Mouse (Mus musculus): ENCODE results near the gene Papss2.
"Not testable (repeated sequence)": the region's sequence is repeated elsewhere in the genome, so short reads cannot be mapped to it uniquely, and the experiment has no call there.

Gene Papss2

DNA sequence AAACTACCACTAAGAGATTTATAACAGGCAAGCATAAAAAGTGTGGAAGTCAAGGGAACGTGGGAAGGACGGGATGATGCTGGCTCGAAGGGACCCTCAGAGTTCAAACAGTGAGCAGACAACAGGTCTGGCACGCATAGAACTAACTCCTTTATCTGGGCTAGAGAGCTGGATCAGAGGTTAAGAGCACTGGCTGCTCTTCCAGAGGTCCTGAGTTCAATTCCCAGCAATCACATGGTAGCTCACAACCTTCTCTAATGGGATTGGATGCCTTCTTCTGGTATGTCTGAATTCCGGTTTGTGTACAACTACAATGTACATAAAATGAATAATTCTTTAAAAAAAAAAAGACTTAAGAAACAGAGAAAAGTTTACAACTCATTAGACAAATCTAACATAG is 87.5 kb downstream of the Papss2 start:
- TF ChIP-seq CTCF (conservative IDR thresholded peaks at IDR 0.05; ENCODE audit: low read length): no peak
- no peak for TF ChIP-seq POU5F1 (IDR thresholded peaks at IDR 0.05; ENCODE audit: borderline replicate concordance, low read length)
- no peak for TF ChIP-seq NANOG (IDR thresholded peaks at IDR 0.05; ENCODE audit: borderline replicate concordance, low read length)
- H3K27me3 ChIP-seq (ENCODE audit: insufficient read depth, low read length): no peaks in the 10 kb centered on the region

GRCm38 (mm10) chr19:32687721-32688120 is 92.1 kb downstream of the Papss2 start:
- Histone ChIP-seq H3K9me3 (ENCODE audit: low read length) (no peaks in the 10 kb centered on the region), H3K27me3 (ENCODE audit: insufficient read depth, low read length) (no peaks in the 10 kb centered on the region), H3K4me3 (replicated peaks; ENCODE audit: low read length) (no peak overlapping the region), H3K36me3 (ENCODE audit: insufficient read depth, low read length) (peaks cover 79% of the 10 kb centered on the region), H3K4me1 (replicated peaks; ENCODE audit: low read depth, low read length) (no peaks in the 10 kb centered on the region)
- TF ChIP-seq CTCF (conservative IDR thresholded peaks at IDR 0.05; ENCODE audit: low read length): no peak
- no peak for TF ChIP-seq NANOG (IDR thresholded peaks at IDR 0.05; ENCODE audit: borderline replicate concordance, low read length)
- no peak for TF ChIP-seq POU5F1 (IDR thresholded peaks at IDR 0.05; ENCODE audit: borderline replicate concordance, low read length)

More for the DNA sequence above, 87.5 kb downstream of the Papss2 start:
- no peaks in the 10 kb centered on the region for H3K4me1 ChIP-seq (replicated peaks; ENCODE audit: low read depth, low read length)
- no peaks in the 10 kb centered on the region for H3K9me3 ChIP-seq (ENCODE audit: low read length)
- H3K36me3 ChIP-seq (ENCODE audit: insufficient read depth, low read length): peaks cover 84% of the 10 kb centered on the region
- H3K4me3 ChIP-seq (replicated peaks; ENCODE audit: low read length): no peak overlapping the region

DNA sequence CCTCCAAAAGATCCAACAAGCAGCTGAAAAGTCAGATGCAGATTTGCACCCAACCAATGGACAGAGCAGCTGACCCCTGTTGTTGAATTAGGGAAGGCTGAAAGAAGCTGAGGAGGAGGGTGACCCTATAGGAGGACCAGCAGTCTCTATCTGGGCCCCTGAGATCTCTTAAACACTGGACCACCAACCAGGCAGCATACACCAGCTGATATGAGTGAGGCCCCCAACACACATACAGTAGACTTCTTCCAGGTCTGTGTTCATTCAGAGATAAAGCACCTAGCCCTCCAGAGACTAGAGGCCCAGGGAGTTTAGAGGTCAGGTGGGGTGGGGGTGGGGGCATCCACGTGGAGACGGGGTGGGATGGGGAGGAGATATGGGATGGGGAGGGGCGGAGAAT is 92.6 kb downstream of the Papss2 start:
- H3K4me3 ChIP-seq (replicated peaks; ENCODE audit: low read length); H3K27me3 ChIP-seq (ENCODE audit: insufficient read depth, low read length); H3K9me3 ChIP-seq (ENCODE audit: low read length); H3K4me1 ChIP-seq (replicated peaks; ENCODE audit: low read depth, low read length): not testable (repeated sequence)
- peaks cover 79% of the 10 kb centered on the region for H3K36me3 ChIP-seq (ENCODE audit: insufficient read depth, low read length)

DNA sequence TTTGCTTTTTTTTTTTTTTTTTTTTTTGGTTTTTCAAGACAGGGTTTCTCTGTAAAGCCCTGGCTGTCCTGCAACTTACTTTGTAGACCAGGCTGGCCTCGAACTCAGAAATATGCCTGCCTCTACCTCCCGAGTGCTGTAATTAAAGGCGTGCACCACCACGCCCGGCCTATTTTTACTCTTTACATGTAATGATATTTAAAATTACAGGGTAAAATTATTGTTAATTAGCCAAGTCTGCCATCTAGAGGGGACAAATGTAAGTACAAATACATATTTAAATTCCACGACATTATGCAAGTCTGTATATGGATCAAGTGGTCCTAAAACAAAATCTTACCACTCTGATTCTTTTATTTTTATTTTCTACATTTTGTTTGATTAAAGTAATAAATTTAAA is 94.1 kb downstream of the Papss2 start:
- no peaks in the 10 kb centered on the region for H3K27me3 ChIP-seq (ENCODE audit: insufficient read depth, low read length)
- no peaks in the 10 kb centered on the region for H3K9me3 ChIP-seq (ENCODE audit: low read length)
- TF ChIP-seq POU5F1 (IDR thresholded peaks at IDR 0.05; ENCODE audit: borderline replicate concordance, low read length): no peak
- no peak for TF ChIP-seq NANOG (IDR thresholded peaks at IDR 0.05; ENCODE audit: borderline replicate concordance, low read length)
- no peak for TF ChIP-seq CTCF (conservative IDR thresholded peaks at IDR 0.05; ENCODE audit: low read length)
- no peak overlapping the region for H3K4me3 ChIP-seq (replicated peaks; ENCODE audit: low read length)
- peaks cover 83% of the 10 kb centered on the region for H3K36me3 ChIP-seq (ENCODE audit: insufficient read depth, low read length)
- no peaks in the 10 kb centered on the region for H3K4me1 ChIP-seq (replicated peaks; ENCODE audit: low read depth, low read length)

DNA sequence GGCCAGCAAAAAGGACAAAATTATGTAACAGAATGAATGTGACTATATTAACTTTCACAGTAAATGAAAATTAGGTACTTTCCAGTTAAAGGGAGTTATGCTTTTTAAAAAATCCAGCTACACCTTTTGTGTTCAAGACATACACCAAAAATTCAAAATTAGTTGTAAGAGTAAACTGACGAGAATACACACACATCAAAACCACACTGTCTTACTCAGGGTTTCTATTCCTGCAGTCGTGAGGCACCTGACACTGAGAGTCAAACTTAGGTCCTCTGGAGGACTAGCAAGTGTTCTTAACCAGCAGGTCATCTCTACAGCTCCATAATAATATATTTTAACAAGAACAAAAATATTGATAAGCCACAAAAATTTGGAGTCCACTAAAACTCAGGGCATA is 101.1 kb downstream of the Papss2 start:
- no peak overlapping the region for H3K4me3 ChIP-seq (replicated peaks; ENCODE audit: low read length)
- TF ChIP-seq CTCF (conservative IDR thresholded peaks at IDR 0.05; ENCODE audit: low read length) (no peak), POU5F1 (IDR thresholded peaks at IDR 0.05; ENCODE audit: borderline replicate concordance, low read length) (no peak), NANOG (IDR thresholded peaks at IDR 0.05; ENCODE audit: borderline replicate concordance, low read length) (no peak)
- H3K4me1 ChIP-seq (replicated peaks; ENCODE audit: low read depth, low read length): no peaks in the 10 kb centered on the region
- H3K9me3 ChIP-seq (ENCODE audit: low read length): no peaks in the 10 kb centered on the region
- peaks cover 95% of the 10 kb centered on the region for H3K36me3 ChIP-seq (ENCODE audit: insufficient read depth, low read length)
- H3K27me3 ChIP-seq (ENCODE audit: insufficient read depth, low read length): no peaks in the 10 kb centered on the region

GRCm38 (mm10) chr19:32702191-32702590 is 106.6 kb downstream of the Papss2 start:
- TF ChIP-seq POU5F1 (IDR thresholded peaks at IDR 0.05; ENCODE audit: borderline replicate concordance, low read length): no peak
- no peak for TF ChIP-seq CTCF (conservative IDR thresholded peaks at IDR 0.05; ENCODE audit: low read length)
- no peak for TF ChIP-seq NANOG (IDR thresholded peaks at IDR 0.05; ENCODE audit: borderline replicate concordance, low read length)
- peaks cover 94% of the 10 kb centered on the region for H3K36me3 ChIP-seq (ENCODE audit: insufficient read depth, low read length)
- 0 out of 2 replicates have a peak, but pooled peaks cover 3% of the 10 kb centered on the region for H3K4me1 ChIP-seq (replicated peaks; ENCODE audit: low read depth, low read length)
- H3K9me3 ChIP-seq (ENCODE audit: low read length): no peaks in the 10 kb centered on the region
- H3K27me3 ChIP-seq (ENCODE audit: insufficient read depth, low read length): no peaks in the 10 kb centered on the region
- H3K4me3 ChIP-seq (replicated peaks; ENCODE audit: low read length): no peak overlapping the region

DNA sequence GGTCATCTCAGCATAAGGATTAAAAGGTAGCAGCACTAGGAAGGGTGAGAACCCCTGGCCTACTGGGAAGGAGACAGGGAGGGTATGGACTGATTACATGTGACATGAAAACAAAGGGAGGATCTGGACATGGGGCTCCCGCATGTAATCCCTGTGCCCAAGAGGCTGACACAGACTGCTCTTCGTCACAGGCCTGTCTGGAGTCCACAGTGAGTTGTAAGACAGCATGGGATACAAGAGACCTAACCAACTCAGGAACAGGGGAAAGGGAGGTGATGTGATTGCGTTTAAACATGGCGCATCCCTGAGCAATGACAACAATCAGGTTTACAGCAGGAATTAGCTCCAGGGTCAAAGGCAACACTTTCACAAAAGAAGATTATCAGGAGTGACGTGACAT is 113.4 kb downstream of the Papss2 start:
- Histone ChIP-seq H3K4me3 (replicated peaks; ENCODE audit: low read length) (no peak overlapping the region), H3K27me3 (ENCODE audit: insufficient read depth, low read length) (no peaks in the 10 kb centered on the region), H3K9me3 (ENCODE audit: low read length) (no peaks in the 10 kb centered on the region), H3K4me1 (replicated peaks; ENCODE audit: low read depth, low read length) (peaks cover 48% of the 10 kb centered on the region), H3K36me3 (ENCODE audit: insufficient read depth, low read length) (peaks cover 47% of the 10 kb centered on the region)
- TF ChIP-seq POU5F1 (IDR thresholded peaks at IDR 0.05; ENCODE audit: borderline replicate concordance, low read length): no peak
- no peak for TF ChIP-seq CTCF (conservative IDR thresholded peaks at IDR 0.05; ENCODE audit: low read length)
- no peak for TF ChIP-seq NANOG (IDR thresholded peaks at IDR 0.05; ENCODE audit: borderline replicate concordance, low read length)

DNA sequence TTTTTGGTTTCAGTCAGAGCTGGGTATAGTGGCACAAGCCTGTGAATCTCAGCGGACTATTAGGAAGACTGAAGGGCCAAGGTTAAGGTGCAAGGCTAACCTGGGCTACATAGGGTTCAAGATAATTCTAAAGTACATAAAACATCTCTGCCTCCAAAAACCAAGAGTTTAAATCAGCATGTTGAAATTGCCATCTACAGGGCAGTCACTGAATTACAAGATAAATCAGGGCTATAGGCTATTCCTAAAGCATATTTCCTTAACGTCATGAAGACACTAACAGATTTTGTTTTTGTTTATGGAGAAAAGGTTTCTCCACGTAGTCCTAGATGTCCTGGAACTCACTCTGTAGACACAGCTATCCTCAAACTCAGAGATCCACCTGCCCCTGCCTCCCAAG is 114.7 kb downstream of the Papss2 start:
- no peaks in the 10 kb centered on the region for H3K27me3 ChIP-seq (ENCODE audit: insufficient read depth, low read length)
- no peak overlapping the region for H3K4me3 ChIP-seq (replicated peaks; ENCODE audit: low read length)
- H3K36me3 ChIP-seq (ENCODE audit: insufficient read depth, low read length): peaks cover 34% of the 10 kb centered on the region
- peaks cover 45% of the 10 kb centered on the region for H3K4me1 ChIP-seq (replicated peaks; ENCODE audit: low read depth, low read length)
- TF ChIP-seq NANOG (IDR thresholded peaks at IDR 0.05; ENCODE audit: borderline replicate concordance, low read length): no peak
- TF ChIP-seq POU5F1 (IDR thresholded peaks at IDR 0.05; ENCODE audit: borderline replicate concordance, low read length): no peak
- peak; percentile 67 for TF ChIP-seq CTCF (conservative IDR thresholded peaks at IDR 0.05; ENCODE audit: low read length)
- no peaks in the 10 kb centered on the region for H3K9me3 ChIP-seq (ENCODE audit: low read length)

DNA sequence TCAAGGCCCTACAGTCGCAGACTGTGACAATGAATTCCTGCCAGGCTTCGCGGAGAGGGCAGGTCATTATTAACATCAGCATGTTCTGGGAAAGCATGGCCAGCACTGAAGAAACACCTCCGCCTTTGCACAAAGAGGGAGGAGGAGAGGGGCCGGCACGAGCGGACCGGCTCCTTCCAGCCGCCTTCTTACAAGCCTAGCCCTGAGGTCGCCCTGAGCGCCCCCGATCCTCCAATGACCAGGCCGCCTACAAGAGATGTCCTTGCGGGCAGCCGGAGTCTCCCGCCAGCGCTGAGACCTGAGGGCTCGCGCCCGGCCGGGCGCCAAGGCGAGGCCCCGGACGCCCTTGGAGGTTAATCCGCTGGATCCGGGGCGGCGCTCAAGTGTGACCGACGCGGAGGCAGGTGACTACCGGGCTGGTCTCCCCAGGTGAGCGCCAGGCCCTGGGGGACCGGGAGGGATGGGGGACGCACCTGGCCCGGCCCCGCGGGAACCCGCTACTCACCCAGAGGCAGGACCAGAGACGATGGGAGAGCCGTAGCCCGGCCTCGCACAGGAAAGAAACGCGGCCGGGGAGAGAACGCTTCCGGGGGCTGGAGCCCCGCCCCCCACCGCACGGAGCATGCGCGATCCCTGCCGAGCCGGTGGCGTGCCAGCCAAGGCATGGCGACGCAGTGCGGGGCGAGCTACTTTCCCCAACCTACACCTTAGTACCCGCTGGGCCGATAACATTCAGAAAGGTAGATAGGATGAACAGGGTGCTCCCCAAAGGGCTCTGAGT is 116.4 kb downstream of the Papss2 start:
- no peak for TF ChIP-seq NANOG (IDR thresholded peaks at IDR 0.05; ENCODE audit: borderline replicate concordance, low read length)
- no peak for TF ChIP-seq POU5F1 (IDR thresholded peaks at IDR 0.05; ENCODE audit: borderline replicate concordance, low read length)
- TF ChIP-seq CTCF (conservative IDR thresholded peaks at IDR 0.05; ENCODE audit: low read length): no peak
- H3K36me3 ChIP-seq (ENCODE audit: insufficient read depth, low read length): peaks cover 17% of the 10 kb centered on the region
- H3K27me3 ChIP-seq (ENCODE audit: insufficient read depth, low read length): no peaks in the 10 kb centered on the region
- no peaks in the 10 kb centered on the region for H3K9me3 ChIP-seq (ENCODE audit: low read length)
- peaks cover 45% of the 10 kb centered on the region for H3K4me1 ChIP-seq (replicated peaks; ENCODE audit: low read depth, low read length)
- peak overlapping the region; percentile 93 for H3K4me3 ChIP-seq (replicated peaks; ENCODE audit: low read length)

Measured in E14TG2a.4 (cell line).